In the genomic region with DNA sequence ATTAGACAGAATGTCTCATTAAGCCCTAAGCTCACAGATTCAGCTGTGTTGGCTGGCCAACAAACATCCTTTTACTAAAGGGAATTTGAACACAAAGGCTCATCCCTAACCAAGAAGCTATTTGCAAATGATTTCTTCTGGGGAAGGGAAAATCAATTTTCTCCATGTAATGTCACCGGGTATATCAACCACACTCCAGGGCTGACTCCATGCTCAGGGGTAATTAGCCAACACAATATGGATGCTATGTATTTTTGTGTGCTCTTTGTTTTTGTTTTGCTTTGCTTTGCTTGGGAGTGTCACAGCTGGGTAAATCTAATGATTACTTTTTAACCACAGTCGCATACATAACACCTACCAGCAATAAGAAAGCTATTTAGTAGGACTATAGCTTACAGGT, we compare ENCODE assay signal across 22 mouse cellular contexts.
"Had no signal": no experiment of that assay in that cellular context is flagged by ENCODE, and none has a peak within 500 bp of the region (broad histone marks: within the 10 kb centered on the region; RNA-seq: fewer than 3 reads in every experiment).

No protein-coding gene starts in this region.

- H3K27ac ChIP-seq: limb, embryonic 12.5 days; limb, embryonic 15.5 days; liver, embryonic 14.5 days; macrophage; midbrain, embryonic 13.5 days; neural tube, embryonic 12.5 days; stomach, postnatal 0 days had no signal

- H3K4me2 ChIP-seq: limb, embryonic 12.5 days; limb, embryonic 15.5 days; liver, embryonic 11.5 days; lung, embryonic 14.5 days; midbrain, embryonic 13.5 days; neural tube, embryonic 12.5 days had no signal

- H3K4me1 ChIP-seq: limb, embryonic 12.5 days; limb, embryonic 15.5 days; midbrain, embryonic 13.5 days; neural tube, embryonic 12.5 days had no signal

- H3K9ac ChIP-seq: limb, embryonic 12.5 days; limb, embryonic 15.5 days; liver, embryonic 14.5 days; liver, postnatal 0 days; lung, embryonic 14.5 days; midbrain, embryonic 13.5 days; neural tube, embryonic 12.5 days had no signal

- H3K27me3 ChIP-seq: limb, embryonic 12.5 days; limb, embryonic 15.5 days; midbrain, embryonic 13.5 days; neural tube, embryonic 12.5 days had no signal

- H3K36me3 ChIP-seq: limb, embryonic 12.5 days; limb, embryonic 15.5 days; midbrain, embryonic 13.5 days; neural tube, embryonic 12.5 days had no signal

- H3K4me3 ChIP-seq: limb, embryonic 12.5 days; limb, embryonic 15.5 days; midbrain, embryonic 13.5 days; neural tube, embryonic 12.5 days had no signal

- ATAC-seq: liver, postnatal 0 days; lung, postnatal 0 days; midbrain, embryonic 13.5 days; midbrain, embryonic 16.5 days had no signal

- DNase-seq: kidney, adult 18-20 months; kidney, adult 9 months; kidney, postnatal 14 days; kidney, postnatal 4 days; left cerebral cortex, postnatal 4 days; liver, postnatal 0 days; lung, embryonic 14.5 days; right cerebral cortex, adult 18-20 months; right cerebral cortex, postnatal 14 days; right cerebral cortex, postnatal 4 days; thymus, adult 2 months; thymus, postnatal 14 days had no signal

- H3K9me3 ChIP-seq: limb, embryonic 12.5 days; limb, embryonic 15.5 days; midbrain, embryonic 13.5 days; neural tube, embryonic 12.5 days had no signal
